Mouse (Mus musculus): ENCODE measurements at regions not wholly inside any gene's neighbourhood (a gene's known extent, or its start where the extent isn't known, plus 50 kb on each side); places are given as distances from the start of the nearest gene placed in this dataset.

GRCm38 (mm10) chr10:102763696-102764095 lies 251.7 kb downstream of the Rassf9 start:
- no peaks in the 10 kb centered on the region for H3K9me3 ChIP-seq (ENCODE audit: control insufficient read depth, low read length)
- ATAC-seq (ENCODE audit: insufficient number of reproducible peaks, low FRiP score, low TSS enrichment, low read depth) = no peak
- no peak for DNase-seq (ENCODE audit: low spot score)
- H3K36me3 ChIP-seq (ENCODE audit: control insufficient read depth, insufficient read depth, low read length) = no peaks in the 10 kb centered on the region
- no peaks in the 10 kb centered on the region for H3K4me1 ChIP-seq (ENCODE audit: control insufficient read depth, insufficient read depth, low read length)
- H3K27ac ChIP-seq (replicated peaks; ENCODE audit: low read depth, low read length) = no peak overlapping the region
- no peak overlapping the region for H3K9ac ChIP-seq (ENCODE audit: low read length)
- 80% methylated on average over 4 of the region's 4 CpGs for WGBS
- H3K4me2 ChIP-seq (ENCODE audit: low read depth, severe bottlenecking) = no peak overlapping the region
- no peak overlapping the region for H3K4me3 ChIP-seq (ENCODE audit: low read depth, low read length)
- no peaks in the 10 kb centered on the region for H3K27me3 ChIP-seq (ENCODE audit: control insufficient read depth, insufficient read depth, low read length)

GRCm38 (mm10) chr10:102762378-102762777 lies 250.4 kb downstream of the Rassf9 start:
- H3K4me2 ChIP-seq (ENCODE audit: low read depth, severe bottlenecking) = no peak overlapping the region
- DNase-seq (ENCODE audit: low spot score) (no peak), ATAC-seq (ENCODE audit: insufficient number of reproducible peaks, low FRiP score, low TSS enrichment, low read depth) (no peak)
- no peaks in the 10 kb centered on the region for H3K9me3 ChIP-seq (ENCODE audit: control insufficient read depth, low read length)
- H3K4me3 ChIP-seq (ENCODE audit: low read depth, low read length) = no peak overlapping the region
- H3K9ac ChIP-seq (ENCODE audit: low read length) = no peak overlapping the region
- no peaks in the 10 kb centered on the region for H3K4me1 ChIP-seq (ENCODE audit: control insufficient read depth, insufficient read depth, low read length)
- H3K36me3 ChIP-seq (ENCODE audit: control insufficient read depth, insufficient read depth, low read length) = no peaks in the 10 kb centered on the region
- no peak overlapping the region for H3K27ac ChIP-seq (replicated peaks; ENCODE audit: low read depth, low read length)
- 89% methylated on average over 2 of the region's 2 CpGs for WGBS
- H3K27me3 ChIP-seq (ENCODE audit: control insufficient read depth, insufficient read depth, low read length) = no peaks in the 10 kb centered on the region

- H3K27ac ChIP-seq (replicated peaks; ENCODE audit: low read depth, low read length) = no peak overlapping the region
- H3K9ac ChIP-seq (ENCODE audit: low read length) = no peak overlapping the region
- no peaks in the 10 kb centered on the region for H3K9me3 ChIP-seq (ENCODE audit: control insufficient read depth, low read length)
- H3K4me2 ChIP-seq (ENCODE audit: low read depth, severe bottlenecking) = no peak overlapping the region
- H3K4me3 ChIP-seq (ENCODE audit: low read depth, low read length) = no peak overlapping the region
- H3K27me3 ChIP-seq (ENCODE audit: control insufficient read depth, insufficient read depth, low read length) = no peaks in the 10 kb centered on the region
- H3K4me1 ChIP-seq (ENCODE audit: control insufficient read depth, insufficient read depth, low read length) = no peaks in the 10 kb centered on the region
- ATAC-seq (ENCODE audit: insufficient number of reproducible peaks, low FRiP score, low TSS enrichment, low read depth) (no peak), DNase-seq (ENCODE audit: low spot score) (no peak)
- WGBS = 55% methylated on average over 3 of the region's 3 CpGs
- H3K36me3 ChIP-seq (ENCODE audit: control insufficient read depth, insufficient read depth, low read length) = no peaks in the 10 kb centered on the region
Measured at GRCm38 (mm10) chr10:102735207-102735606, 223.2 kb downstream of the Rassf9 start.

- ATAC-seq (ENCODE audit: insufficient number of reproducible peaks, low FRiP score, low TSS enrichment, low read depth) = no peak
- Histone ChIP-seq H3K9me3 (ENCODE audit: control insufficient read depth, low read length) (no peaks in the 10 kb centered on the region), H3K9ac (ENCODE audit: low read length) (no peak overlapping the region), H3K27ac (replicated peaks; ENCODE audit: low read depth, low read length) (no peak overlapping the region), H3K36me3 (ENCODE audit: control insufficient read depth, insufficient read depth, low read length) (no peaks in the 10 kb centered on the region), H3K27me3 (ENCODE audit: control insufficient read depth, insufficient read depth, low read length) (no peaks in the 10 kb centered on the region), H3K4me2 (ENCODE audit: low read depth, severe bottlenecking) (no peak overlapping the region), H3K4me1 (ENCODE audit: control insufficient read depth, insufficient read depth, low read length) (no peaks in the 10 kb centered on the region), H3K4me3 (ENCODE audit: low read depth, low read length) (no peak overlapping the region)
- no peak for DNase-seq (ENCODE audit: low spot score)
- 90% methylated on average over 6 of the region's 6 CpGs for WGBS
Measured at GRCm38 (mm10) chr10:102732420-102732819, 220.4 kb downstream of the Rassf9 start.

- ATAC-seq (ENCODE audit: insufficient number of reproducible peaks, low FRiP score, low TSS enrichment, low read depth) = no peak
- no peaks in the 10 kb centered on the region for H3K9me3 ChIP-seq (ENCODE audit: control insufficient read depth, low read length)
- H3K4me2 ChIP-seq (ENCODE audit: low read depth, severe bottlenecking) = no peak overlapping the region
- H3K36me3 ChIP-seq (ENCODE audit: control insufficient read depth, insufficient read depth, low read length) = no peaks in the 10 kb centered on the region
- DNase-seq (ENCODE audit: low spot score) = no peak
- no peak overlapping the region for H3K4me3 ChIP-seq (ENCODE audit: low read depth, low read length)
- 74% methylated on average over 2 of the region's 2 CpGs for WGBS
- H3K27ac ChIP-seq (replicated peaks; ENCODE audit: low read depth, low read length) = no peak overlapping the region
- H3K27me3 ChIP-seq (ENCODE audit: control insufficient read depth, insufficient read depth, low read length) = no peaks in the 10 kb centered on the region
- no peaks in the 10 kb centered on the region for H3K4me1 ChIP-seq (ENCODE audit: control insufficient read depth, insufficient read depth, low read length)
- H3K9ac ChIP-seq (ENCODE audit: low read length) = no peak overlapping the region
Measured at GRCm38 (mm10) chr10:102712263-102712662, 200.2 kb downstream of the Rassf9 start.

GRCm38 (mm10) chr10:102705848-102706247 lies 193.8 kb downstream of the Rassf9 start:
- Histone ChIP-seq H3K27me3 (ENCODE audit: control insufficient read depth, insufficient read depth, low read length) (no peaks in the 10 kb centered on the region), H3K9ac (ENCODE audit: low read length) (no peak overlapping the region), H3K36me3 (ENCODE audit: control insufficient read depth, insufficient read depth, low read length) (no peaks in the 10 kb centered on the region), H3K4me2 (ENCODE audit: low read depth, severe bottlenecking) (no peak overlapping the region), H3K4me1 (ENCODE audit: control insufficient read depth, insufficient read depth, low read length) (no peaks in the 10 kb centered on the region), H3K27ac (replicated peaks; ENCODE audit: low read depth, low read length) (no peak overlapping the region), H3K4me3 (ENCODE audit: low read depth, low read length) (no peak overlapping the region), H3K9me3 (ENCODE audit: control insufficient read depth, low read length) (no peaks in the 10 kb centered on the region)
- DNase-seq (ENCODE audit: low spot score) (no peak), ATAC-seq (ENCODE audit: insufficient number of reproducible peaks, low FRiP score, low TSS enrichment, low read depth) (no peak)
- 93% methylated on average over 3 of the region's 3 CpGs for WGBS

- Histone ChIP-seq H3K27me3 (ENCODE audit: control insufficient read depth, insufficient read depth, low read length) (no peaks in the 10 kb centered on the region), H3K9ac (ENCODE audit: low read length) (no peak overlapping the region), H3K4me1 (ENCODE audit: control insufficient read depth, insufficient read depth, low read length) (no peaks in the 10 kb centered on the region), H3K4me3 (ENCODE audit: low read depth, low read length) (no peak overlapping the region), H3K9me3 (ENCODE audit: control insufficient read depth, low read length) (no peaks in the 10 kb centered on the region), H3K36me3 (ENCODE audit: control insufficient read depth, insufficient read depth, low read length) (no peaks in the 10 kb centered on the region), H3K27ac (replicated peaks; ENCODE audit: low read depth, low read length) (no peak overlapping the region), H3K4me2 (ENCODE audit: low read depth, severe bottlenecking) (no peak overlapping the region)
- ATAC-seq (ENCODE audit: insufficient number of reproducible peaks, low FRiP score, low TSS enrichment, low read depth) = no peak
- 81% methylated on average over 2 of the region's 2 CpGs for WGBS
- DNase-seq (ENCODE audit: low spot score) = no peak
Measured at GRCm38 (mm10) chr10:102694810-102695209, 182.8 kb downstream of the Rassf9 start.

- no peak overlapping the region for H3K27ac ChIP-seq (replicated peaks; ENCODE audit: low read depth, low read length)
- H3K4me1 ChIP-seq (ENCODE audit: control insufficient read depth, insufficient read depth, low read length) = no peaks in the 10 kb centered on the region
- H3K4me2 ChIP-seq (ENCODE audit: low read depth, severe bottlenecking) = no peak overlapping the region
- no peaks in the 10 kb centered on the region for H3K9me3 ChIP-seq (ENCODE audit: control insufficient read depth, low read length)
- WGBS = 53% methylated on average over 1 of the region's 1 CpGs
- no peaks in the 10 kb centered on the region for H3K36me3 ChIP-seq (ENCODE audit: control insufficient read depth, insufficient read depth, low read length)
- ATAC-seq (ENCODE audit: insufficient number of reproducible peaks, low FRiP score, low TSS enrichment, low read depth) = no peak
- no peak overlapping the region for H3K4me3 ChIP-seq (ENCODE audit: low read depth, low read length)
- DNase-seq (ENCODE audit: low spot score) = no peak
- H3K27me3 ChIP-seq (ENCODE audit: control insufficient read depth, insufficient read depth, low read length) = no peaks in the 10 kb centered on the region
- no peak overlapping the region for H3K9ac ChIP-seq (ENCODE audit: low read length)
Measured at GRCm38 (mm10) chr10:102689966-102690365, 177.9 kb downstream of the Rassf9 start.

- no peaks in the 10 kb centered on the region for H3K9me3 ChIP-seq (ENCODE audit: control insufficient read depth, low read length)
- no peak for DNase-seq (ENCODE audit: low spot score)
- H3K4me1 ChIP-seq (ENCODE audit: control insufficient read depth, insufficient read depth, low read length) = no peaks in the 10 kb centered on the region
- H3K27ac ChIP-seq (replicated peaks; ENCODE audit: low read depth, low read length) = no peak overlapping the region
- WGBS = 74% methylated on average over 14 of the region's 14 CpGs
- no peaks in the 10 kb centered on the region for H3K27me3 ChIP-seq (ENCODE audit: control insufficient read depth, insufficient read depth, low read length)
- H3K4me3 ChIP-seq (ENCODE audit: low read depth, low read length) = no peak overlapping the region
- no peak overlapping the region for H3K9ac ChIP-seq (ENCODE audit: low read length)
- H3K36me3 ChIP-seq (ENCODE audit: control insufficient read depth, insufficient read depth, low read length) = no peaks in the 10 kb centered on the region
- no peak for ATAC-seq (ENCODE audit: insufficient number of reproducible peaks, low FRiP score, low TSS enrichment, low read depth)
- no peak overlapping the region for H3K4me2 ChIP-seq (ENCODE audit: low read depth, severe bottlenecking)
Measured at GRCm38 (mm10) chr10:102686667-102687397, 174.8 kb downstream of the Rassf9 start.
